Mouse (Mus musculus) embryonic facial prominence, embryonic 13.5 days (tissue): Measurements from ENCODE around the gene Tle6. TPM values are rescaled to one million over a fixed set of nuclear protein-coding genes. Genes with fewer than 3 reads are reported as not detected.
A peak's percentile ranks its signal among the peaks of the same experiment; 100 is the strongest.

Experiments used
- ATAC-seq: fragments of 200-750 bp; cut with Nextera tagmentation; 2 replicates; pipeline ENCODE4 v1.8.0; 2017; ENCODE audit warnings: low read depth; ENCODE audit not compliant: insufficient number of reproducible peaks, insufficient read depth, low FRiP score, low TSS enrichment
- H3K27ac ChIP-seq: fragments of 300-500 bp; sonication (generic); 2 replicates; pipeline ENCODE4 v1.5.1; 2015; ENCODE audit warnings: moderate library complexity, mild to moderate bottlenecking, inconsistent platforms
- H3K27me3 ChIP-seq: fragments of 300-500 bp; sonication (generic); 2 replicates; pipeline ENCODE4 v1.6.1; 2015; ENCODE audit warnings: mild to moderate bottlenecking, inconsistent platforms
- H3K36me3 ChIP-seq: fragments of 300-500 bp; sonication (generic); 2 replicates; pipeline ENCODE4 v1.6.1; 2015; ENCODE audit warnings: mild to moderate bottlenecking, inconsistent platforms
- H3K4me1 ChIP-seq: fragments of 300-500 bp; sonication (generic); 2 replicates; pipeline ENCODE4 v1.6.1; 2015; ENCODE audit warnings: inconsistent platforms
- H3K4me2 ChIP-seq: fragments of 300-500 bp; sonication (generic); 2 replicates; pipeline ENCODE4 v1.6.1; 2015; ENCODE audit warnings: moderate library complexity, mild to moderate bottlenecking, inconsistent platforms
- H3K4me3 ChIP-seq: fragments of 300-500 bp; sonication (generic); 2 replicates; pipeline ENCODE4 v1.5.1; 2015; ENCODE audit warnings: mild to moderate bottlenecking, inconsistent platforms
- H3K9ac ChIP-seq: fragments of 300-500 bp; sonication (generic); 2 replicates; pipeline ENCODE4 v1.6.1; 2015; ENCODE audit warnings: mild to moderate bottlenecking, inconsistent platforms
- H3K9me3 ChIP-seq: fragments of 300-500 bp; sonication (generic); 2 replicates; pipeline ENCODE4 v1.6.1; 2016; ENCODE audit warnings: inconsistent platforms
- WGBS: fragments of 180-500 bp; shearing (Covaris S2); methylation state at CpG from one replicate; pipeline ENCODE4 v1.1.7; 2015; ENCODE audit warnings: mixed read lengths; 5-methylcytosine and 5-hydroxymethylcytosine counted together
- polyA plus RNA-seq: library from polyadenylated mRNA; unstranded; fragments of >200 nt; fragmentation: Nextera tagmentation; extraction: Ambion mirVana; gene quantifications from 2 replicates; pipeline ENCODE4 v1.2.1, GENCODE M21; 2015

The Tle6 gene
- polyA plus RNA-seq, 1 experiment from 2014 or later: 17.2 TPM

DNA sequence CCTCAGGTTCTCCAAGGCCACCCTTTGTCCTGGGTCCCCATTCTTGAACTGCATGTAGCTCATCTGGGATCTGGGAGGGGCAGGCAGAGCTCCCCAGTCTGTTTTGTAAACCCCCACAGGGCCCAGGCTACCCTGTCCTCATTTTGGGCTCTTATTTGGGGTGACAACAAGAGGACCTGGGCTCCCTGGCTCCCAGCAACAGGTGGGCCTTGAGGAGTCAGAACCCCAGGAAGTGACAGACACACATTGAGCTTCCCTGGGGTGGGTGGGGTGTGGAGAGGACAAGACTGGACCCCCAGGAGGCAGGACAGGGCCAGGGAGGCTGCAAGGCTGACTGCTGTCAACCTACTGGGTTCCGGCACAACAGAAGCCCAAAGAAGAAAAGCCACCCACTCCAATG, 57.2 kb downstream of the Tle6 start:
- Histone ChIP-seq H3K27ac (no peak overlapping the region), H3K9ac (peak overlapping the region; percentile 98), H3K4me1 (peaks cover 36% of the 10 kb centered on the region), H3K27me3 (no peaks in the 10 kb centered on the region), H3K9me3 (no peaks in the 10 kb centered on the region), H3K4me2 (peak overlapping the region; percentile 97), H3K4me3 (peak overlapping the region; percentile 99), H3K36me3 (peaks cover 36% of the 10 kb centered on the region)
- WGBS: 76% methylated on average over 1 of the region's 1 CpGs
- ATAC-seq: no peak

DNA sequence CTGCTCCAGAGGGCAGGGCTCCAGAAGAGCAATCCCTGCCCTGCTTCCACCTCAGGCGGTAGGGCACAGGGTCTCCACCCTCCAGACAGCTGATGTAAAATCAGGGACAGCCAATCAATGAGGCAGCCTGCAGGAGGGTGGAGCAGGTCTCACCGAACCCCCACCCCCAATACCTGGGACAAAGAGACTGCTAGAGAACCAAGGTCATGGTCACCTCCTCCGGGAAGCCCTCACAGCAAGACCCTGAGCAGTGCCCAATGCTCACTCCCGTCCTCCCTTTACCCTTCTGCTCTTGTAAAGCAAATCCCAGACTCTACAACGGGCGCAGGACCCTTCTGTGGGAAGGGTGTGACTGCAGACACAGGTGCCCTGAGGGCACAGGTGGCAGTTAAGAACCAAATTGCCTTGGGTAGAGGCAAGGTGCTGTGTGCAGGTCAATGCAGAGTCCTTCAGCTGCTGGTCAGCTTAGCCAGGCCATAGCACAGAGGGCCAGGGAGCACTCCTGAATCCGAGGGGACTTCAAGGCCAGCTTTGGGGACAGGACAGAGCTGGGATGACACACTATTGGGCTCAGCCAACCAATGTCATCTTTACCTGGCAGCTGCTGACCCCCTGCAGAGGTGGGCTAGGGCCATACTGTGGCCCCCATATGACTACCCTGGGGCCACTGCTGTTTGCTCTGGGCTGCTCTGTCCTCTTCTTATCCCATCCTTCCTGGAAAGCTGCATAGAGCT, 58.0 kb downstream of the Tle6 start:
- H3K4me2 ChIP-seq: peak overlapping the region; percentile 97
- WGBS: 75% methylated on average over 7 of the region's 7 CpGs

DNA sequence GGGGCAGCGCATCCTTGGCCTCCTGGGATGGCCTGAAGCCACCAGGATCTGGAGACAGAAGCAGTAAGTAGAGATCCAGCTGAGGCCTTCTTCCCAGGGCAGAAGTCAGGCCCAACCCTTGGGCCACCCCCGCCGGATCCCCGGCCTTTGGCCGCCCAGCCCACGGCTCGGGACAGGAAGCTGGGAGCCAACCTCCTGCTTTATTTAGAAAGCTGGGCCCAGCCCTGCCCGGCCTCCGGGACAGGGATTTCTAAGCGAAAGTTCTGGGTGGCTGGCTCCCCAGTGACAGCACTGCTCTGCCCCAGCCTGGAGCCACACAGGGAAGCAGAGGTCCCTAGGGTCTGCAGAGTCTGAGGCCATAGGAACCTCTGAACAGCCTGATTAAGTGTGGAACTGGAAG, 59.1 kb downstream of the Tle6 start:
- H3K27ac ChIP-seq: no peak overlapping the region
- WGBS: 80% methylated on average over 10 of the region's 10 CpGs
- H3K4me2 ChIP-seq: 0 out of 2 replicates have a peak overlapping the region, but pooled peaks have one; percentile 97
- no peak overlapping the region for H3K4me3 ChIP-seq
- H3K36me3 ChIP-seq: peaks cover 36% of the 10 kb centered on the region
- H3K9ac ChIP-seq: peak overlapping the region; percentile 98
- H3K27me3 ChIP-seq: no peaks in the 10 kb centered on the region
- ATAC-seq: no peak
- no peaks in the 10 kb centered on the region for H3K9me3 ChIP-seq
- peaks cover 36% of the 10 kb centered on the region for H3K4me1 ChIP-seq

More for the DNA sequence above, 58.0 kb downstream of the Tle6 start:
- Histone ChIP-seq H3K27me3 (no peaks in the 10 kb centered on the region), H3K27ac (no peak overlapping the region), H3K36me3 (peaks cover 36% of the 10 kb centered on the region), H3K4me1 (peaks cover 36% of the 10 kb centered on the region), H3K9me3 (no peaks in the 10 kb centered on the region), H3K4me3 (peak overlapping the region; percentile 99), H3K9ac (peak overlapping the region; percentile 98)
- ATAC-seq: no peak

DNA sequence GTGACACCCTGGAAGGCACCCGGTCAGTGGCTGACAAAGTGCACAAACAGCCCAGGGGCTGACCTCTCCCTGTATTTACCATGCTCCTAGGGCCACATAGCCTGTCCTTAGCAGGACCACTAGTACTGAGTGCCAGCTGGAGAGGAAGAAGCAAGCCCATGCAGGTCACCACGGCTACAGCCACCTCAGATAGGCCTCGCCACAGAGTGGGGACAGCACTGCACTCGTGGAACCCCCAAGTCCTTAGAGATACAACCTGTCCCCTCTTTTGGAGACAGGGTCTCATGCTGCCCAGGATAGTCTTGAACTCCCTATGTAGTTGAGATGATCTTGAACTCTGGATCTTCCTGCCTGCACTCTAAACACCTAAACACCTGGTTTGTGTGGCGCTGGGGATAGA, 59.5 kb downstream of the Tle6 start:
- H3K9me3 ChIP-seq: no peaks in the 10 kb centered on the region
- peaks cover 36% of the 10 kb centered on the region for H3K4me1 ChIP-seq
- peak overlapping the region; percentile 98 for H3K9ac ChIP-seq
- peaks cover 36% of the 10 kb centered on the region for H3K36me3 ChIP-seq
- H3K4me3 ChIP-seq: no peak overlapping the region
- WGBS: 81% methylated on average over 5 of the region's 5 CpGs
- ATAC-seq: no peak
- H3K27ac ChIP-seq: no peak overlapping the region
- H3K27me3 ChIP-seq: no peaks in the 10 kb centered on the region
- no peak overlapping the region for H3K4me2 ChIP-seq

Other genes starting within 250 kb of the Tle6 start
- 10.7 and 11.0 TPM in 2 replicates for gene Mfsd12, start 243.6 kb downstream of the Tle6 start, polyA plus RNA-seq
- gene 4930404N11Rik, start 235.3 kb downstream of the Tle6 start, polyA plus RNA-seq: 1.0 and 1.2 TPM in 2 replicates
- gene Fzr1, start 222.6 kb downstream of the Tle6 start, polyA plus RNA-seq: 102 and 119 TPM in 2 replicates
- gene Dohh, start 216.6 kb downstream of the Tle6 start, polyA plus RNA-seq: 67.8 and 71.8 TPM in 2 replicates
- 4.1 and 5.0 TPM in 2 replicates for gene Gm48551, start 216.6 kb downstream of the Tle6 start, polyA plus RNA-seq
- 1.2 and 1.5 TPM in 2 replicates for gene Gm48552, start 212.1 kb downstream of the Tle6 start, polyA plus RNA-seq
- gene Smim24, start 208.0 kb downstream of the Tle6 start, polyA plus RNA-seq: 3.1 and 7.1 TPM in 2 replicates
- gene Nfic, start 145.4 kb downstream of the Tle6 start, polyA plus RNA-seq: 87.0 and 96.1 TPM in 2 replicates
- 2.1 and 2.5 TPM in 2 replicates for gene Celf5, start 118.4 kb downstream of the Tle6 start, polyA plus RNA-seq
- 82.3 and 87.9 TPM in 2 replicates for gene Ncln, start 104.7 kb downstream of the Tle6 start, polyA plus RNA-seq
- 0.25 and 0.31 TPM in 2 replicates for gene S1pr4, start 100.9 kb downstream of the Tle6 start, polyA plus RNA-seq
- gene Gna15, start 76.8 kb downstream of the Tle6 start, polyA plus RNA-seq: 2.0 and 2.1 TPM in 2 replicates
- 84.2 and 90.1 TPM in 2 replicates for gene Gna11, start 55.9 kb downstream of the Tle6 start, polyA plus RNA-seq
- gene Aes, start 41.6 kb downstream of the Tle6 start, polyA plus RNA-seq: 464 and 465 TPM in 2 replicates
- gene Tle2, start 26.5 kb downstream of the Tle6 start, polyA plus RNA-seq: 63.4 and 71.4 TPM in 2 replicates
- gene BC025920, start 5.2 kb upstream of the Tle6 start, polyA plus RNA-seq: 1.3 and 2.0 TPM in 2 replicates
- 52.7 and 54.9 TPM in 2 replicates for gene Sirt6, start 26.7 kb upstream of the Tle6 start, polyA plus RNA-seq
- 13.6 and 14.5 TPM in 2 replicates for gene Ankrd24, start 27.5 kb upstream of the Tle6 start, polyA plus RNA-seq
- gene Gm10778, start 48.0 kb upstream of the Tle6 start, polyA plus RNA-seq: 5.7 and 7.3 TPM in 2 replicates
- gene Zfp433, start 103.8 kb upstream of the Tle6 start, polyA plus RNA-seq: 15.2 and 19.8 TPM in 2 replicates
- 11.8 and 14.2 TPM in 2 replicates for gene Gm3055, start 170.1 kb upstream of the Tle6 start, polyA plus RNA-seq
- 3.2 and 5.1 TPM in 2 replicates for gene Gm4767, start 211.1 kb upstream of the Tle6 start, polyA plus RNA-seq